Mouse (Mus musculus) urinary bladder, postnatal 14 days (tissue): ENCODE results near the gene Foxp3.
A peak's percentile ranks its signal among the peaks of the same experiment; 100 is the strongest.

Source experiments
- DNase-seq: peaks from one replicate; pipeline ENCODE4 v3.0.0; 2021; ENCODE audit warnings: low spot score

Gene Foxp3

GRCm38 (mm10) chrX:7573176-7574086, at the start of gene Foxp3:
TSS of gene Foxp3 (plus strand) at chrX:7573644.
- no peak for DNase-seq

GRCm38 (mm10) chrX:7524961-7525360, 48.5 kb upstream of the Foxp3 start:
- no peak for DNase-seq

GRCm38 (mm10) chrX:7553474-7553873, 20.0 kb upstream of the Foxp3 start:
- no peak for DNase-seq

- no peak for DNase-seq
Observed at GRCm38 (mm10) chrX:7563076-7563475, 10.4 kb upstream of the Foxp3 start.

GRCm38 (mm10) chrX:7566352-7566751, 7.1 kb upstream of the Foxp3 start:
- no peak for DNase-seq

GRCm38 (mm10) chrX:7567491-7567890, 6.0 kb upstream of the Foxp3 start:
- DNase-seq = no peak

- no peak for DNase-seq
Observed at GRCm38 (mm10) chrX:7570481-7571175, 2.8 kb upstream of the Foxp3 start.

- DNase-seq = no peak
Observed at GRCm38 (mm10) chrX:7571565-7572136, 1.8 kb upstream of the Foxp3 start.

- no peak for DNase-seq
Observed at GRCm38 (mm10) chrX:7572466-7572865, 978 bp upstream of the Foxp3 start.

GRCm38 (mm10) chrX:7574087-7574884, 842 bp downstream of the Foxp3 start, which contains the start of gene Ppp1r3f:
TSS of gene Ppp1r3f (minus strand) at chrX:7574283.
- DNase-seq = peak; percentile 94

- no peak for DNase-seq
Observed at GRCm38 (mm10) chrX:7574885-7575231, 1.4 kb downstream of the Foxp3 start.

GRCm38 (mm10) chrX:7581151-7581550, 7.7 kb downstream of the Foxp3 start:
- no peak for DNase-seq

- DNase-seq = no peak
Observed at GRCm38 (mm10) chrX:7583881-7584280, 10.4 kb downstream of the Foxp3 start.

- no peak for DNase-seq
Observed at GRCm38 (mm10) chrX:7586356-7586755, 12.9 kb downstream of the Foxp3 start.

GRCm38 (mm10) chrX:7595371-7595770, 21.9 kb downstream of the Foxp3 start:
- no peak for DNase-seq

GRCm38 (mm10) chrX:7604004-7604403, 30.6 kb downstream of the Foxp3 start:
- DNase-seq = no peak

GRCm38 (mm10) chrX:7604879-7605574, 31.6 kb downstream of the Foxp3 start, which contains the start of gene Ccdc22:
TSS of gene Ccdc22 (minus strand) at chrX:7605517.
- DNase-seq = peak; percentile 83

- DNase-seq = no peak
Observed at GRCm38 (mm10) chrX:7605575-7605941, 32.1 kb downstream of the Foxp3 start.

GRCm38 (mm10) chrX:7606783-7607182, 33.3 kb downstream of the Foxp3 start, which contains the start of gene Cacna1f:
TSS of gene Cacna1f (plus strand) at chrX:7607083.
- DNase-seq = no peak

GRCm38 (mm10) chrX:7610035-7610434, 36.6 kb downstream of the Foxp3 start:
- no peak for DNase-seq

GRCm38 (mm10) chrX:7610536-7611258, 37.3 kb downstream of the Foxp3 start:
- DNase-seq = no peak
